Mouse (Mus musculus) hindbrain, embryonic 11.5 days (tissue): Measurements from ENCODE around the gene Mmp19. TPM values are rescaled to one million over a fixed set of nuclear protein-coding genes. Genes with fewer than 3 reads are reported as not detected.

Experiments used
- ATAC-seq: fragments of 200-750 bp; cut with Nextera tagmentation; 2 replicates; pipeline ENCODE4 v1.8.0; 2017; ENCODE audit warnings: mild to moderate bottlenecking, moderate TSS enrichment, moderate library complexity; ENCODE audit not compliant: low FRiP score
- DNase-seq: peaks from one replicate; pipeline ENCODE4 v3.0.0-alpha.2; 2015; ENCODE audit warnings: low spot score
- H3K27ac ChIP-seq: fragments of 300-500 bp; sonication (generic); 2 replicates; pipeline ENCODE4 v1.5.1; 2014; ENCODE audit warnings: mild to moderate bottlenecking, low read depth, low read length
- H3K27me3 ChIP-seq: fragments of 300-500 bp; sonication (generic); 2 replicates; pipeline ENCODE4 v1.6.1; 2014; ENCODE audit warnings: mild to moderate bottlenecking, low read length, moderate library complexity, mixed read lengths; ENCODE audit not compliant: control insufficient read depth, insufficient read depth
- H3K36me3 ChIP-seq: fragments of 300-500 bp; sonication (generic); 2 replicates; pipeline ENCODE4 v1.6.1; 2014; ENCODE audit warnings: mild to moderate bottlenecking, low read length, moderate library complexity, mixed read lengths; ENCODE audit not compliant: control insufficient read depth, insufficient read depth
- H3K4me1 ChIP-seq: fragments of 300-500 bp; sonication (generic); replicated peaks from 2 replicates; pipeline ENCODE4 v1.6.1; 2014; ENCODE audit warnings: low read length, mixed read lengths; ENCODE audit not compliant: control insufficient read depth, insufficient read depth
- H3K4me2 ChIP-seq: fragments of 300-500 bp; sonication (generic); replicated peaks from 2 replicates; pipeline ENCODE4 v1.6.1; 2014; ENCODE audit warnings: mild to moderate bottlenecking, low read depth, low read length
- H3K4me3 ChIP-seq: fragments of 300-500 bp; sonication (generic); 2 replicates; pipeline ENCODE4 v1.5.1; 2014; ENCODE audit warnings: low read depth, low read length
- H3K9ac ChIP-seq: fragments of 300-500 bp; sonication (generic); 2 replicates; pipeline ENCODE4 v1.6.1; 2014; ENCODE audit warnings: low read depth, low read length
- H3K9me3 ChIP-seq: fragments of 300-500 bp; sonication (generic); 2 replicates; pipeline ENCODE4 v1.6.1; 2016; ENCODE audit warnings: low read length; ENCODE audit not compliant: control insufficient read depth
- WGBS: fragments of 180-500 bp; shearing (Covaris S2); extraction: QIAGEN DNeasy Blood & Tissue Kit; methylation state at CpG from one replicate; pipeline ENCODE4 v1.1.7; 2014; 5-methylcytosine and 5-hydroxymethylcytosine counted together
- polyA plus RNA-seq: library from polyadenylated mRNA; unstranded; fragments of >200 nt; fragmentation: Nextera tagmentation; extraction: Ambion mirVana; gene quantifications from 2 replicates; pipeline ENCODE4 v1.2.1, GENCODE M21; 2014

The Mmp19 gene
- polyA plus RNA-seq, 1 experiment from 2014 or later = 0.49 TPM

DNA sequence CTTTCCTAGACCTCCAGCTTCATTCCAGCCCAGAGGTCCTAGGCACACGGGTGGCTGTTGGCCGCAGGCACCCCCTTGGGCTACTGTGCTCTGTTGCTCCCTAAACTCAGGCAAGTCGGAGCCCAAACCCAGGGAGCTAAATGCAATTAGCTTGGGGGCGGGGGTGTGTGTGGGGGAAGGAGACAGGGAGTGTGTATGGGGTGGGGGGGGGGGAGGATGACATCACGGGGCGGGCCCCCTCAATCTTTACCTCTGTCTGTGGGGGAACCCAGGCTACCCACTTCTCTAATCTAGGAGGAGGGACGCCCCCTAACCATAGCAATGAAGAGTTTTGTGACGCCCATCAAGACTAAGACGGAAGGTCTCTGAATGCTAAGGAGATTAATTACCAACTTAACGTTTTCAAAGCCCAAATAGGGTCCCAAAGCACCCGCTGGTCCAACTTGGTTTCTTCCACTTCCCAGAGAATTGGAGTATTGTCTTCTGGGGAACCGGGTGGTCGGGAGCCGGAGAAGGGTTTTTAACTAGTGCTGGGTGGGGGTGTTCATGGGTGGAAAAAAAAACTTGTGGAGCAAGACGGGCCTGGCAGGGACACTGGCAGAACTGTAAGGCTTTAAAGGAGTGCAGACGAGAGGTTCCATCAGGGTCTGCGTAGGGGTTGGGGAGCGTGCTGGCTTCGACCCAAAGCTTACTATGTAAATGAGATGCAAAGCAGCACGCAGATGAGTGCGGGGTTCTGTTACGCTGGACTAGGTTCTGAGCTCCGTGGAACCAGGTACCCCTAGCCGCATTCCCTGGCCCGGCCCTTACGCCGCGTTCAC is 13.8 kb downstream of the Mmp19 start, which contains the start of gene Tmem198b:
TSS of gene Tmem198b (minus strand) at position 100 of the 821 bp plus-strand sequence.
- under 1% methylated on average over 26 of the region's 28 CpGs for WGBS

DNA sequence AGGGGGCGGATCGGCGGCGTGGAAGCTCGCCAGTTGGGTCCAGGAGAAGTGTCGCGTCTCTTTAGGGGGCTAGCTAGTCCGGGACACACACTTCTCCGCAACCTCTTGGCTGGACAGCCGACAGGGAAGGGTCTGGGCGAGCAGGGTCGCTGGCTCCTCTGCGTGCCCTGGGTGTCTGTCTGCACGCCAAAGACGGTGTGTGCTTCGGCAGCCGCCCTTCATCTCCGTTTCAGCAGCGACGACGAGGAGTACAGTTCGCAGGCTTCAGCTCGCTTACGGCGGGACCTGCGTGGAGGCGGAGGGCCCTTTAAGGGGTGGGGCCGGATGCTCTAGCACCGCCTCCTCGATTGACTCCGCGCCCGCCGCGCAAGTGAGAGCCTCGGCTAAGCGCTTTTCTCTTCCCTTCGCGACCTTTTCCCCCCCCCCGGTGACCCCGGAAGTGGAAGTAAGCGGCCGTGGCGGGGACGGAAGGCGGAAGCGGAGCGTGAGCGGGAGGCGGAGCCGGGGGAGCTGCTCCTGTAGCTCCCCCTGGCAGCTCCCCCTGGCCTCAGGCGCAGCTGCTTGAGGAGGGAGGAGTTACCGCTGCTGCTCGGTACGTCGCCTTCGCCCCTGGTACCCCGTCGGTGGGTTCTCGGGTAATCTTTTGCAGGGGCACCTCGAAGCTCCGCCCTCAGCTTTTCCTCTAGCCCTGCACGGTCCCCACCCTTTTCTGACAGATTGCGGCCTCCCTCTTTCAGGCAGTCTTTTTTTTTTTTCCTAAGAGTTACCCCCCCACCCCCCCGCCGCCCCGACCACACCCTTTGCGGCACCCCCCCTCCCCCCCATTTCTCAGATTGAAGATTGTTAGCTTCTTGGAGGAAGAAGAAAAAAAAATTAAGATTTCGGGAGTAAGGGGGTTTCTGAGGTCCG is 14.6 kb downstream of the Mmp19 start:
- peak overlapping the region; percentile 67 for H3K4me2 ChIP-seq
- peak overlapping the region; percentile 85 for H3K9ac ChIP-seq
- peak overlapping the region; percentile 83 for H3K4me3 ChIP-seq
- H3K9me3 ChIP-seq = no peaks in the 10 kb centered on the region
- peak overlapping the region; percentile 94 for H3K27ac ChIP-seq
- no peaks in the 10 kb centered on the region for H3K36me3 ChIP-seq
- no peaks in the 10 kb centered on the region for H3K27me3 ChIP-seq
- H3K4me1 ChIP-seq = peaks cover 18% of the 10 kb centered on the region
- ATAC-seq = peak; percentile 94
- under 1% methylated on average over 52 of the region's 70 CpGs for WGBS
- DNase-seq = peak; percentile 99

More for the DNA sequence above, 13.8 kb downstream of the Mmp19 start, which contains the start of gene Tmem198b:
- Histone ChIP-seq H3K36me3 (no peaks in the 10 kb centered on the region), H3K9me3 (no peaks in the 10 kb centered on the region), H3K4me2 (peak within 1 kb of the TSS; percentile 67), H3K4me3 (peak within 1 kb of the TSS; percentile 83), H3K4me1 (peaks cover 18% of the 10 kb centered on the region), H3K27ac (peak within 1 kb of the TSS; percentile 94), H3K27me3 (no peaks in the 10 kb centered on the region), H3K9ac (peak within 1 kb of the TSS; percentile 85)
- peak; percentile 81 for DNase-seq
- ATAC-seq = peak; percentile 72

DNA sequence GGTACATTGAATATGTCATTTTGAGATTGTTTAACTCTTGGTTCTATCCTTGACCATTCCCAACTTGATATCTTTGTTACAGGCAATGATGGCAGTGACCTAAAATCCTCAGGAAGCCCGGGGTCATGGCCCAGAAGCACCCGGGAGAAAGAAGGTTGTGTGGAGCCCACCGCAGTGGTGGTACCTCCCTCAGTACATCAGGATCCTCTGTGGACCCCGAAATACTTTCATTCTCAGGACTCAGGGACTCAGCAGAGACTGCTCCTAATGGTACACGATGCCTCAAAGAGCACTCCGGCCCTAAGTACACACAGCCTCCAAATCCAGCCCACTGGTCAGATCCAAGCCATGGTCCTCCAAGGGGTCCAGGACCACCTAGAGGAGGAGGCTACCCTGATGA is 15.4 kb downstream of the Mmp19 start:
- WGBS = 68% methylated on average over 6 of the region's 6 CpGs

DNA sequence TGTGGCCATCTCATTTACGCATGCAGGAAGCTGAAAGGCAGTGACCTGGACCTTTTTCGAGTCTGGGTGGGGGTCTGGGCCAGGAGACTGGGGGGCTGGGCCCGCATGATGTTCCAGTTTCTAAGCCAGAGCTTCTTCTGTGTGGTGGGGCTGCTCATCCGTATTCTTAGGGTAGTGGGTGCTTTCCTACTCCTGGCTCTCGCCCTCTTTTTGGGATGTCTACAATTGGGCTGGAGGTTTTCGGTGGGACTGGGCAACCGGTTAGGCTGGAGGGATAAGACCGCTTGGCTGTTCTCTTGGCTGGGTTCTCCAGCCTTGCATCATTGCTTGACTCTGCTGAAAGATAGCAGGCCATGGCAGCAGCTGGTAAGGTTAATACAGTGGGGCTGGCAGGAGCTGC is 16.3 kb downstream of the Mmp19 start:
- Histone ChIP-seq H3K9me3 (no peaks in the 10 kb centered on the region), H3K4me1 (peaks cover 18% of the 10 kb centered on the region), H3K4me3 (0 out of 2 replicates have a peak overlapping the region, but pooled peaks have one; percentile 10), H3K27me3 (no peaks in the 10 kb centered on the region), H3K9ac (peak overlapping the region; percentile 35; the same call in 1 of the 2 replicates), H3K4me2 (peak overlapping the region; percentile 67), H3K27ac (no peak overlapping the region), H3K36me3 (no peaks in the 10 kb centered on the region)
- WGBS = 99% methylated on average over 8 of the region's 8 CpGs
- DNase-seq = no peak
- ATAC-seq = no peak

More for the DNA sequence above, 15.4 kb downstream of the Mmp19 start:
- ATAC-seq (no peak), DNase-seq (peak; percentile 13)
- Histone ChIP-seq H3K4me2 (peak overlapping the region; percentile 67), H3K4me1 (peaks cover 18% of the 10 kb centered on the region), H3K27me3 (no peaks in the 10 kb centered on the region), H3K4me3 (peak overlapping the region; percentile 83), H3K9me3 (no peaks in the 10 kb centered on the region), H3K27ac (no peak overlapping the region), H3K9ac (peak overlapping the region; percentile 59), H3K36me3 (no peaks in the 10 kb centered on the region)

DNA sequence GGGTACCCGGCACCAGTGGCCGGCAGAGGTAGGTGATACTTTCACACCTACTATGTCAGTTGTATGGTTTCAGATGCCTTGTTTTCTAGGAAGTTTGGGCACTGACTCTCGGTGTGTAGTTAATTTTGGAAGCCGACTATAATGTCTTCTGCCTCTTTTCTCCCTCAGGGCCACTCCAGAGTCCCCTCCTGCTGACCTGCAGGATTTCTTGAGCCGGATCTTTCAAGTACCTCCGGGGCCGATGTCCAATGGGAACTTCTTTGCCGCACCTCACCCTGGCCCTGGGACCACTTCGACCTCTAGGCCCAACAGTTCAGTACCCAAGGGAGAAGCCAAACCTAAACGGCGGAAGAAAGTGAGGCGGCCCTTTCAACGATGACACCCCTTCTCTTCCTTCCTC is 26.3 kb downstream of the Mmp19 start, which contains the start of gene Sarnp:
TSS of gene Sarnp (plus strand) at position 301 of the 400 bp plus-strand sequence.
- no peak within 1 kb of the TSS for H3K4me3 ChIP-seq
- WGBS = 92% methylated on average over 13 of the region's 13 CpGs
- no peaks in the 10 kb centered on the region for H3K27me3 ChIP-seq
- no peaks in the 10 kb centered on the region for H3K4me1 ChIP-seq
- H3K9ac ChIP-seq = no peak within 1 kb of the TSS
- no peak within 1 kb of the TSS for H3K27ac ChIP-seq
- DNase-seq (no peak), ATAC-seq (no peak)
- H3K9me3 ChIP-seq = no peaks in the 10 kb centered on the region
- peaks cover 17% of the 10 kb centered on the region for H3K36me3 ChIP-seq
- H3K4me2 ChIP-seq = no peak within 1 kb of the TSS

DNA sequence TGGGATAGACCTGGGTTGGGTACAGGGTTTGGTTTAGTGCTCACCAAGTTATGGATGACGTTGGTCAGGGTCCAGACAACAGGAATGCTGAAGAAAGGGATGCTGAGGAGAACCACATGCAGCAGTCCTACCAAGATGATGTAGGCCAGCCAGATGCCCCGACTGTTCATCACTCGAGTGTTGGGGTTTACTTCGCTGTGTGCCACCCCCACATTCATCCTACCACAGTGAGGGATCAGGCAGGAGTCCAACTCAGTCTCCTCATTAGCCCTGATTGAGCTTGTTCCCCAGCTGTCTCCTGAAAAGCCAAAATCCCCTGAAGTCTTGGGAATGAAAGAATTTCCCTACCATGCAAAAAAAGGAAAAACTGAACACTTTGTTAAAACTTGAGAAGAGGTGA is 29.5 kb downstream of the Mmp19 start:
- H3K27me3 ChIP-seq = no peaks in the 10 kb centered on the region
- H3K4me2 ChIP-seq = no peak overlapping the region
- DNase-seq (no peak), ATAC-seq (no peak)
- no peak overlapping the region for H3K27ac ChIP-seq
- H3K9me3 ChIP-seq = no peaks in the 10 kb centered on the region
- H3K9ac ChIP-seq = no peak overlapping the region
- peaks cover 13% of the 10 kb centered on the region for H3K36me3 ChIP-seq
- peaks cover 3% of the 10 kb centered on the region; the same call in 1 of the 2 replicates for H3K4me1 ChIP-seq
- WGBS = 94% methylated on average over 4 of the region's 4 CpGs
- 0 out of 2 replicates have a peak overlapping the region, but pooled peaks have one; percentile 12 for H3K4me3 ChIP-seq

DNA sequence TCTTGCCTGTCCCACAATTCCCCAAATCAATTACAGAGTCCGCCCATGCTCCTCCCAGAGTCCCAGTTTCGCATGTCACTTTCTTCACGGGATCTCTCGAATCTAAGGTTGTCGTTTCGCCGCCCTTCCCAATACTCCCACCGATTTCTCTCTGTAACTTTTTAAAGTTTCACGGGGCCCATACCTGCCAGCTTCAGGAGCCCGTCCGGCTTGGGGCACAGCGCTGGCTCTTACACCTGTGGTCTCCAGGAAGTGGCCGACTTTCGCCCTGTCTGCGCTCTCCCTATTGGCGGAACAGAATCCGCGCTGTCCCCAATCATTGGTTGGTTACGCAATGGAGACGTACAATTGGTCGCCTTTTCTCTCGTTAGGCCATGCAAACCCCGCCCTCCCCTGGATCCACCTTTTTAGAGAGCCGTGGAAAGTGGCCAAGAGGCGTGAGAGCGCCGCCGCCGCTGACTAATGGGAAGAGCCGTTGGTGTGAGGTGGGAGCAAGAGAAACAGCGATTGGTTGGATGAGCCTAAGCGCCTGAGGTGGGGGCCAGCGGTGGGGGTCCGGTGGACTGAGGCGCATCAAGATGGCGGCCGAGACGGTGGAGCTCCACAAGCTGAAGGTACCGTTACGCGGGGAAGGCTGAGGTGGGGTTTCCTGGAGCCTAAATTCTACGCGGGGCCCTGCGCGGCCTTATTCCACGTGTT is 30.8 kb downstream of the Mmp19 start, which contains the start of gene Ormdl2:
TSS of gene Ormdl2 (minus strand) at position 288 of the 699 bp plus-strand sequence.
- 1% methylated on average over 46 of the region's 46 CpGs for WGBS
- H3K36me3 ChIP-seq = peaks cover 8% of the 10 kb centered on the region; the same call in 1 of the 2 replicates
- peak within 1 kb of the TSS; percentile 48; the same call in 1 of the 2 replicates for H3K27ac ChIP-seq
- DNase-seq = peak; percentile 100
- peak; percentile 100 for ATAC-seq
- peaks cover 3% of the 10 kb centered on the region; the same call in 1 of the 2 replicates for H3K4me1 ChIP-seq
- peak within 1 kb of the TSS; percentile 82 for H3K4me3 ChIP-seq
- peak within 1 kb of the TSS; percentile 74 for H3K9ac ChIP-seq
- H3K27me3 ChIP-seq = no peaks in the 10 kb centered on the region
- no peaks in the 10 kb centered on the region for H3K9me3 ChIP-seq
- peak within 1 kb of the TSS; percentile 76 for H3K4me2 ChIP-seq

DNA sequence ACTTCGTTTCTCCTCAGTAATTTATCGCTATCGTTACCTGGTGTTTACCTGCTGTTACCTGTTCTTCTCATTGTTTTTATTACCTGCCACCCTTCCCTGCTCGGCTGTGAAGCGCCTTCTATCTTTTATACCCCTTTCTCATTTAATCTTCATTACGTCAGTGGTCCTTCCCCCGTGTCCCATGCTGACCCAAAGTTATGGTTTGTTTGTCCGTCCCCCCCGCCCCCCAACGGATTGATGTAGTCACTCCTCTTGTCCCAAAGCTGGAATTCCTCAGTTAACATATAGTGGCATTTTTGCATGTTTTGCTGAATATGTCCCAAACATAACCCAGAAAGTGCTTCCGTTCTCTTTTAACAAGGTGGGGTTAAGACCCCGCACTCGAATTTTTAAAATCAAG is 31.4 kb downstream of the Mmp19 start:
- Histone ChIP-seq H3K36me3 (peaks cover 5% of the 10 kb centered on the region; the same call in 1 of the 2 replicates), H3K27ac (peak overlapping the region; percentile 48; the same call in 1 of the 2 replicates), H3K4me2 (peak overlapping the region; percentile 76), H3K4me3 (peak overlapping the region; percentile 82), H3K4me1 (peaks cover 3% of the 10 kb centered on the region; the same call in 1 of the 2 replicates), H3K27me3 (no peaks in the 10 kb centered on the region), H3K9ac (peak overlapping the region; percentile 74), H3K9me3 (no peaks in the 10 kb centered on the region)
- ATAC-seq (peak; percentile 12), DNase-seq (no peak)
- WGBS = 4% methylated on average over 13 of the region's 13 CpGs
